Mouse (Mus musculus) ES-CJ7 (cell line): ENCODE measurements at regions not wholly inside any gene's neighbourhood (a gene's known extent, or its start where the extent isn't known, plus 50 kb on each side); places are given as distances from the start of the nearest gene placed in this dataset.
A peak's percentile ranks its signal among the peaks of the same experiment; 100 is the strongest.

Source experiments
- DNase-seq: peaks from one replicate; pipeline ENCODE4 v3.0.0; 2011; ENCODE audit warnings: low read depth, low spot score

DNA sequence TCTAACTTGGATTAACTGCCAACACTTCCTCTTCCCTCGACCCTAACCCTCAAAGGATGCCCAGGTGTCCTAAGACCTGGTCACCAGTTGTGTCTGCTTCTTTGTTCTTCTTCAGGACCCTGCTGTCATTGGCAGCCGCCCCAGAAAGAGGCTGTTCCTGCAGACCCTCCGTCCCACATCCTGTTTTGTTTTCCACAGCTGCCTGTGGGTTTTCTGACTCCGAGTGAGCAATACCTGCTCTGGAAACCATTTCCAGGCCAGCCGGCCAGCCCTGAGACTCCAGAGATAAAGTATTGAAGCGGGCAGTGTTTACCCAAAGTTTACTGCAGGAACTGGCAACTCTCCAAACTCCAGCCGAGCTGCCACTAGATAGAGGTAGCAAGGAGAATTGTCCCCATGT lies 337.2 kb upstream of the Noct start:
- DNase-seq = no peak

DNA sequence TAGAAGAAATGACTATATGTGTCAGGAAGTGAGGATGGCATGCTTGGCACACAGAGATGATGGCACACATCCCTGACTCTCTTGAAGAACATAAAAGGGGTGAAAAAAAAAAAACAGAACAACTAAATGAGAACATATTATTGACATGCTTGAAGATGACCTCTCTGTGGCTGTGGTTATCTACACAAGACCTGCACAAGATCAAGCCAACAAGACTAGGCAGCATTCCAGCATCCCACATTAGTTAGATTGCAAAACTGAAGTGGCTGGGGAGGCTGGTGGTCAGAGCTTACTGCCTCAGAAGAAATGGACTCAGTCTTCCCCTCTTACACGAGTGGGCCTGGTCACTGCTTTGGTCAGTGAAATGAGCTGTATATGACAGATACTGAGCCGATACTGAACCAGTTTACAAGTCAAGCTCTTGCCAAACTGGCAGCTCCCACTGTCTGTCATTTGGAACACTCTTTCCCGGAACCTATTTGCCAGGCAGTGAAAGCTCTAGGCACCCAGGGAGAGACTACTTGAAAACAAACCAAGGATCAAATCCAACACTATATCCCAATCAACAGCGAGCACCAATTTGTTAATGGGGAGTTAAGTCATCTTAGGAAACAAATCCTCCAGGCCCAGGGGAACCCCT lies 335.6 kb upstream of the Noct start:
- DNase-seq = no peak

DNA sequence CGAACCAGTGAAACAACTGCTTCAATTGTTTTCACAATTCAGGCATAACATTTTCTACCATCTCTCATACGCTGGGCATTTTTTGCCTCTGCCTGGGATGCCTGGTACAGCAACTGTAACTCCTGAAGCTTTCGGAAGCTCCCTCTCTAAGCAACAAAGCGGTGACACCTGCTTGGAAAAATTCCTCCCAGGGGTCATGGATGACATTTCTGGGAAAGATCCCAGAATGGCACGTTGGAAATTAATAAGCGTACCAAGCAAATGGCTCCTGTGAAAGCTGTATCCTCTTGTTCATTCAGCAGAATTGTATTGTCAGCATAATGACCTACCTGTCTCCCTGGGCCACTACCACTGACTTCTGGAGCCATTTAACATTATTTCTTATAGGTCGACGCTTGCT lies 333.7 kb upstream of the Noct start:
- no peak for DNase-seq

DNA sequence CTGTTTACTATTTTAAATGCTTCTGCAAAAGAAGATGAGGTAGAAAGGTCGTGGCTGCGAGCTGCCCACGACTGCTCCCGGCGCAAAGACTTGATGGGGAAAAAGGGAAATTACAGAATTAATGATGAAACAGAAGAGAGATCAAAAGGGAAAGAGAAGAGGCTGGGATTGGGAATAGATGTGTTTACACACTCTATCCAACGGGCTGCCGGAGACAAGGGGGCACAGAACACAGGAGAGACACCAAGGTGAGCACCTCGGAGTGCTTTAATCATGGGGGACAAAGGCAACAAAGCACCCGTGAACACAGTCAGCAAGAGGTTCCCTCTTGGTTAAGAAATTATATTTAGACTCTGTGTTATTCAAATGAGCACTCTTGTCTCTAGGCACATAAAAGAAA lies 326.1 kb upstream of the Noct start:
- DNase-seq = no peak

DNA sequence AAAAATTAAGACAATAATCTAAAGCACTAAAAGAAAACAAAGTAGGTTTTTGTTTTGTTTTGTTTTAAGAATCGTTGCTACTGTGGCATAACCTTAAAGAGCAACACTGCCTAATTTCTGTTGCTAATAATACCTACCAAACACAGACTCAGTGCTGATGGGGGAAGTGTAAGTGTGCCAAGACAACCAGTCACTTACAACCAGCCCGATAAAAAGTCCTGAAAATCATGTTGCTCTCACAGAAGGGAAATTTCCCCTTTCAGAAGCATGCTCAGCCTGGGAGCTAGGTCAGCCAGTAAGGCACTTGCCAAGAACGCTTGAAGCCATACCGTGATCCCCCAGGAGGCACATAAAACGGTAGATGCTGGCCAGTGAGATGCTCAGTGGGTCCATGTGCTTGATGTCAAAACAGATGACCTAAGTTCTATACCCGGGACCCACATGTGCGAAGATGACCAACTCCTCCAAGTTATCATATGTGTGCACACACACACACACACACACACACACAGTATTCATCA lies 324.4 kb upstream of the Noct start:
- no peak for DNase-seq

DNA sequence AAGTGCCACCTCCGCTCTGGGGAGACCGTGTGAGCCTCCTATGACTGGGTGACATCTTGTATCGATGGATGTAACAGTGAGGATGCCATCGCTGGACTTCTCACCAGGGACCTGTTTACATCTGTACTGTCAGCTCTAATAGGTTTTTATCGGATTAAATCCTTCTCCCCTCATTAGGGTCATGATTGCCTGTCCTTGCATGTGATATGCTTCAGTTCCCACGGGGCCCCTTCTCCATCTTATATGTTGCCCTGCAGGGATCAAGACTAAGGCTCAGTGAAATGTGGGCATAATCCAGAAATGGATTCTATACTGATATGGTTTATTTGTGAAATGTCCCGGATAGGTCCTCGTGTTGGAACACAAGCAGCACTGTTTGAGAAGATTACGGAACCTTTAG lies 323.7 kb upstream of the Noct start:
- DNase-seq = no peak

DNA sequence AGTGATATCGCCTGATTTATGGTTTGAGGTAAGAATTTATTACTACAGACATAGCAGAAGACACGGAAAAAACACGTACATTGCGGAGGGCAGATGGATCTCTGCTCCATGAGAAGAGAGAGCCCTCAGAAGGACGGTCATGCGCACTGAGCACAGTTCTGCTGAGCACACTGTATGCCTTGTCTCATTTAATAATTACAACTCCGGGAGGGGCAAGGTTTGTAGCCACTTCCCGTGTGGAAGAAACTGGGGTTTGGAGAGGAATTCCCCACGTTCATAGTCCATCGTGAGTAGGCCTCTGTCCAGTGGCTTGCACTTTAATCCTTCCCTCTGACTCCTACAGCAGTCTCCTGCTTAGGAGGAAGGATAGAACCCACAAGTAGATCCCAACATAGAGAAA lies 322.9 kb upstream of the Noct start:
- DNase-seq = no peak

DNA sequence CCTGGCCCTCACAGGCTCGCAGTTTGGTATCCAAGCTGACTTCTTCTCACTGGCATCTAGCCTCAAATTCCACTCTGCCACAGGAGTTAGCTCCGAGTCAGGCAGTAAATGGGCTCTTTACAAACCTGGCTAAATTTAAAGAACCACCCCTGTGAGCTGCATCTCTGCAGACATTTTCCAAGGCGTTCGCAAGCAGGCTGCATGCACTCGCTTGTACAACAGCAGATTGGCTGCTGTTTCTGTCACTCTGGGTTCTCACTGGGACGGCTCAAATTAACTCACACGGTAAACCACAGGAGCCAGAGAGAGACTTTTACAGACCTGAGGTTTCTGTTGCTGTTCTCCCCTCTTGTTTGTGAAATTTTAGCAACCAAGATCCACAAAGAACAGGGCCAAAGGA lies 321.3 kb upstream of the Noct start:
- no peak for DNase-seq

DNA sequence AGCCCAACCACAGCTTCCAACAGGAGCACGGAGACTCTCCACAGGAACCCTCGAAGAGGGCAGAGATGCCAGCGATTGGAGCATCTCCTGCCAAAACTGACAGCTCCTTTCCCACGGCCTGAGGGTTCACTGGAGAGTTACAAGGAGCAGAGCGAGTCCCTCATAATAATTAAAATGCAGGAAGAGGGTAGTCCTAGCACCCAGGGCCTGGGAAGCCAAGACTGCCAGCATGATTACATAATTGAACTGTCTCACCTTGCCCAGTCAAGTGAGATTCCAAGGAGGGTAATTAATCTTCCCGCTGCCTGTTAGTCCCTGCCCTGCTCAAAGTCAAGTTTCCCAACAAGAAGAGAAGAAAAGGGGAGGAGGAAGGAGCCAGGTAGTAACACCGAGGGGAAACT lies 319.5 kb upstream of the Noct start:
- DNase-seq = no peak

DNA sequence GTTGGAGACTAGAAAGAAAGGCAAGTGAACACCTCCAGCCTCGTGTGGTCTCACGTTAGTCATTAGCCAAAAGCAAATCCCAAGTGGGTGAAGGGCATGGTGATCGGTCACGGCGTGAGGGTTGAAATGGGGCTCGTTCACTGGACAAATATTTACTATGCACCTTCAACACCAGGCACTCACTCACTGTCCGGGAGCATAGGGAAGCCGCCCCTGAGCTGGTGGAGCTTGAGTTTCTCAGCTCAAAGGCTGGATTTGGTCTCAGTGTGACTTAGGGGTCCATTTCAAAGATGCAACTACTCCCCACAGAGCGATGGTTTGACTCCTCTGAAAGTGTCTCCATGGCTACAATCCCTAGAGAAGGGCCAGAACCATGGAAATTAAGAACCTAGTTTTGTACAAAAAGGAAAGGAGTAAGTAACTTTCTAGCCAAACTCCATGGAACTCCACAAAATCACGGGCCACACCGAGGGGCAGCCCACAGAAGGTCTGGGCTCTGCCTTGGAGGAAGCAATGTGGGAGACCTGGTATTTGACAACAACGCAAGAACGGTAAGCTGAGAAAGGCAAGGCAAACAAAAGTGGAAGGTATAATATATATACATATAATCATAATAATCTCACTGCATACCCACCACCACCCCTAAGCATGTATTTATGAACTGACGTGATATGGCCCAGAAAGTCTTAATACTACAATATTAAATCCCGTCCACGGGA lies 318.8 kb upstream of the Noct start:
- no peak for DNase-seq

DNA sequence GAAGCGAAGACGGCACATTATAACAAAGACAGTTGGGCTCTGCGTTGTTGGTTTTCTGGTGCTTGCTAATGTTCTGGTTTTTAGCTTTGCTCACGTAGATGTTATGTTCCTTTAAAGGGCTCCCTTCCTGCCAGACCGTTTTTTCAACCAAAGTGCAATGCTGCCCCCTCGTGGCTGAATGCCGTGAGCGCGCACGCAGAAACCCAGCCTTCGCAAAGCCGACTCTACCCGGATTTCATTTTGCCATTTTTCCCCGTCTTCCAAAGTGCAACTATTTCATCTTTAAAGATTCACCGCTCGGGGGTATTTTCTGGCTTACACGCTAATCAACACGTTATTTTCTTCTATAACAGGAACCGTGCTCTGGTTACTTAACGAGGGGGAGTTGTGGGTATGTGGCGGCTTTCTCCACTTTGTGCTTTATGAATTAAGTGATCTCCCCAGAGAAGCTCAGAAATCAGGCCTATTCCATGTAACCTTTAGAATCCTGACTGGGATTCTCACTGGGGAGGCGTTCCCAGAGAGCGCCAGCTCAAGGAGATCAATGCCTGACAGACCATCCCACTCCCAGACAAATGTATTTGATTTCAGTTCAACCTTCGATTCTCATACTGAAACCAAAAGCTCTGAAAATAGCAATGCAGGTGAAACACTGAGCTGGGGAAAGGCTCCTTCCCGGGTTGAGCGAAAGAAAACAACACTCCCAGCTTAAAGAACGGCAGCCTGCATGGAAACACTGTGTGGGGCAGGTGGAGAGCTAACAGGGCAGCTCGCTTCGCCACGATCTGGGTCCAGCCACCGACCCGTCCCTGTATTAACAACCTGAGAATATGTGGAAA lies 318.0 kb upstream of the Noct start:
- peak; percentile 69 for DNase-seq

DNA sequence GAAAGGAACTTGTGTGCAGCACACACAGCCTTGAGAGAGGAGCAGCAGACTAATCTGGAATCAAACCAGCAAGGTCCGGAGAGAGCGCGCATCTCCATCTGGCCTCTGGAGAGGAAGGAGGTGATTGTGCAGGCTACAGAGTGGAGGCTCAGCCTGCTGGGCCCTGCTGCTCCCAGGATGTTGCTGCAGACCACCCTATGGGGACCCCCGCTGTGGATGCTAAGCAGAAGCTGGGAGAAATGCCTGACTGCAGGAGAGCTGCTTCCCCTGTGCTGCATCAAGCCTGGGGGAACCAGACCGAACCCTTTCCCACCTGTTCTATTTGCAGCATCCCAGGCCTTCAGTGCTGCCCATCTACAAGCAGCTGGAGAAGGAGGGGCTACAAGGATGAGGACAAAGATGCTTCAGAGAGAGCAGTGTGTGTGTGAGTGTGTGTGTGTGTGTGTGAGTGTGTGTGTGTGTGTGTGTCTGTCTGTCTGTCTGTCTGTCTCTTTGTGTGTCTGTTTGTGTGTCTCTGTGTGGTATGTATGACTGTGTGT lies 311.2 kb upstream of the Noct start:
- DNase-seq = no peak

DNA sequence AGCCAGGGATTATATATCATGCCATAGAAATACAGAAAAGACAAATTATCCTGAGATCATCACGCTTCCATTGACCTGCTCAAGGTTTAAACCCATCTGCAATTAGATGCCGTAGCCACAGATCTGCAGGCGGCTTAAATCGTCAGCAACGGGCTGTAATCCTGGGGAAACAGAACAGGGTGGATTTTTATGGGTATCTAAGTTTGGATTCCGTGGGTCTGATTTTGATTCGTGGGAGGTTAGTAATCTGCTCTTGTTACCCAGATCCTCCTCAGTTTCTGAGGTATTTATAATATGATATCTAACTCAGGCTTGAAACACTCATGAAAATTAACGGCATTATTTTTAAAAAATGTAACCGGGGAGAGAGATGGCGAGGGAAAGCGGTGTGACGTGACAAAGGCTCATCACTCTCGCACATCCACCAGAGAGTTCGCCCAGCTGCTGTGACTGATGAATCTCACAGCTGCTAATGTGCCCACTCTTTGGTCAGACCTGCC lies 309.3 kb upstream of the Noct start:
- no peak for DNase-seq

DNA sequence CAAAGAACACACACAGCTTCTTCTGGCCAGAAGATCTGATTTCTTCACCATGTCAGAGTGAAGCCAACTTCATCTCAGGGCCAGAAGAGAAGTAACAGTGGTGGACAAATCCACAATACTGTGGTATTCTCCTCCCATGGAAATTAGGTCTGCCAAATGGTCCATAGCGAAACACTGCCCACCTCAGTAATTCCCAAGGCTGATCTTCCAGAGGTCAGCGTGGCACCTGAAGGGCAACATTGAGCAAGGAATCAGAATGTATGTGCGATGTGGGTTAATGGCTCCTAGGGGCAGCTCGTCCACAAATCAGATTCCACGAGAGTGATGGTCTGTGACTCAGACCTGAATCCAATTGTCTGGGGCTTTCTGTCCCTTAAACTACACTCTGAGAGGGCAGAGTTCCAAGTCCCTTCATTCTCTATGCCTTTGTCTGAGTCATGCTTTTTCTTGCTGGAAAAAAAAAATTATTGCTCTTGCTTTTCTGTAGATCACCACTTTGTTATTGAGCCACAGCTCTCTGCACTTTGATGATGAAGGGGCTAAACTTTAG lies 307.9 kb upstream of the Noct start:
- no peak for DNase-seq

DNA sequence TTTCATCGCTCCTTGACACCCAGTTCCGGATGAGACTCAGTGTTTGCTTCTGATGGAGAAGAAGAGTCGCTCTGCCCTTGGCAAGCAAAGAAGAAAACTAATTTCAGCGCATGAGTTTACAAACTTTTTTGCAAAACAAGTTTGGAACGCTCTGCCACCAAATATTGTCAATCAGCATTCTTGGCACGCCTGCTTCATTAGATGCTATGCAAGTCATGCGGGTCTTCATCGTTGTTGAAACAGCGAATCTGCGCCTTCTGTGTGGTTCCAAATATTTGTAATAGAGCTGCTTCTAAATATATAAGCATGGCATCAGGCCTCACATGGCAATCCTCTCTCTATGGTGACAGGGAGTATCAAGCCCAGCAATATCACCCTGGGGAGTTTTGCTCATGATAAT lies 301.9 kb upstream of the Noct start:
- no peak for DNase-seq

DNA sequence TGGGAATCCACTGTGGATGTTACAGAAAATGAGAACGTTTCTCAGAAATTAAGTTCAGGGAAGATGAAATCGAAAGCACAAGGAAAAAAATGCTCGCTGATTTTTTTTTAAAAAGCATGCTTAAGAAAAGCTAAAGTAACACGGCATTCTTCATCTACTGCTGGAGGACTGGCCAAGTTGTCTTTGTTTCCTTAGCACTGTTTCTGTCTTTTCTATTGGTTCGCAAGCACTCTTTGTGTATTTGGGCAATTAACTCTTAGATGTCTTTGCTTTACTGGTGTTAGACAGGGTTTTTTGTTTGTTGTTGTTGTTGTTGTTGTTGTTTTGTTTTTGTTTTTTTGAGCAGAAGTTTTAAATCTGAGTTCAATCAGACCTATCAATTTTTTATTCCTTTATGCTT lies 301.4 kb upstream of the Noct start:
- DNase-seq = no peak

DNA sequence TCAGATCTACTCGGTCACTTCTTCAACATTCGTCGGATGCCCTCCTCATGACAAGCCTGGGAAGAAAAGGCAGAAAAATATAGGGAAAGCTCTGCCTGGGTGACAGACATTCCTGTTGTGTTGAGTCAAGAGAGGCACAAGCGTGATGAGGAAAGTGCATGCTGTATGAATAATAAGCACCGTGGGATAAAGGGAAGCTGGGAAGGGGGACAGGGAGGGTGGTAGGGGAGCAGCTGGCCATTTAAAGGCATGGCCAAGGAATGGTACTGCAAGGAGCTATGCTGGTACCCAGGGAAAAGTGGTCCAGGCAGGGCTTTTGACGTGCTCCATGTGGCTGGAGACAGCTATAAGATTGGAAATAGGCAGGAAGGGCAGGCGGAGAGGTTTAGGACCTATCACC lies 300.9 kb upstream of the Noct start:
- DNase-seq = no peak

DNA sequence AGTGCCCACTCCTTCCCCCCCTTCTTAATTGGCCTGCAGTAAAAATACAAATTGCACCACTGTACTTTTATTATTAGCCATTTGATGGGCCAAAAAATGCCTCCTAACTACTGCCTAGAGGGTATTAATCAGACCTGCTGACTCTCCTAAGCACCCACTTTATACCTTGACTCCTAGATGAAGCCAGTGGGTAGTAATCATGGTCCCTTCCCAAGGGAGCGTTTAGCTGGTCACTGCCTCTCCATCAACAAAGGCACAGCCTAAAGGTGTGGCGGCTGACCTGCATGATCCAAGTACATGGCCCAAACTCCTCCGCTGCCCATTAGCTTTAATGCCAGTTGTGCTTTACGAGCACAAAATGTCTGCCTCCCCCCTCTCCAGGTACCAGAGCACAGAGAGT lies 296.9 kb upstream of the Noct start:
- no peak for DNase-seq

DNA sequence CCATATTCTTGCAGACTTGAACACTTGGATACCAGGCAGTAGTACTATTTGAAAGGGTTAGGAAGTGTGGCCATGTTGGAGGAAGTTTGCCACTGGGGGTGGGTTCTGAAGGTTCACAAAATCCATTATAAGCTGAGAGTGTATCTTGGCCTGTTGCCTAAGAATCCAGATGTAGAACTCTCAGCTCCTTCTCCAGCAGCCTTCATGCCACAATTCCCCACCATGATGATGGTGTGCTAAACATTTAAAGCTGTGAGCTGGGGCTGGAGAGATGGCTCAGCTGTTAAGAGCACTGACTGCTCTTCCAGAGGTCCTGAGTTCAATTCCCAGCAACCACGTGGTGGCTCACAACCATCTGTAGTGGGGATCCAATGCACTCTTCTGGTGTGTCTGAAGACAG lies 295.2 kb upstream of the Noct start:
- no peak for DNase-seq

DNA sequence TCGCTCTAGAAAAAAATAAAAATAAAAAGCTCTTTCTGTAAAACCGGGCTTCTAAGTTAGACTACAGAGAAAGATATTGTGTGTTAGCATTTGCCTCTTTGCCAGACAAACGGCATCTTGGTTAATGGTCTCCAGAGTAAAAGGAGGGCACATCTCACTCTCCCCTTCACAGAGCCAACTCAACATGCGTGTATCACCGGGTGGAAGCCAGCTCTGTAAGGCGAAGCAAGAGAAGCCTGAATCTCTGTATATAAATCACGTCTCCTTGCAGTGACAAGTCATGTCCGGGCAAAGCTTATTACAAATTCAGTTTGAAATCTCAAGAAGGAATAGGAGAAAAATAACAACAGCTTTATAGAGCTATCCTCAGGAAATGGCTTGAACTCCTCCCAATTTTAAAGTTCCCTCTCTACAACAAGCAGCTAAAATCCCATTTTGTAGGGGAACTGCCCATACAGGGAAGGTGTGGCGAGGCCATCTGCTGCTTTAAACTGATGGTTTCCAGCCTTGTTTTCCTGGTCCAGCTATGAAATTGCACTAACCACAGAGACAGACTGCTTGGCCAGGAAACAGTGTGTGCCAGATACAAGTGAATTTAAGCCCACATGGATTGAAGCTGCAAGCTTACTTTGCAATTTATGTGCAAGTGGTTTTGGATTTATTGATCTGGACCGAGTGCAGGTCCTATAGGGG lies 291.7 kb upstream of the Noct start:
- no peak for DNase-seq

DNA sequence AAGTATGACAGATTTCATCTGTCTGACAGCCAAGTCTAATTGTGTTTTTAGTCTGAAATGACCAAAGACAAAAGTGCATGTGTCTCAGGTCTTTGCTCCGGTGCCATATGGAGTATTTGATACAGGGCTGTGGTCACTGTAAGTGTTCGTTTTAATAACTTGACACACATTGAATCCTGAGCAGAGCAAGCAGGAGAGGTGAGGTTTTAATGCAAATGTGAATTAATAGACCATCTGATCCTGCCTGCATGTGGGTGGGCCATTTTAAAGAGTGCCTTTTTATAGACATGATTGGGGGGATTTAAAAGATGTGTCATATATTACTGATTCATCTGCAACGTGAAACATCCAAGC lies 291.2 kb upstream of the Noct start:
- no peak for DNase-seq
